Mouse (Mus musculus) lung, adult 2 months (tissue): ENCODE results near the gene Polr2c.

Experiments
- CTCF ChIP-seq: fragments of 200-500 bp; IDR thresholded peaks from 2 replicates; pipeline ENCODE4 v1.5.1; 2011; ENCODE audit warnings: mild to moderate bottlenecking, low read length, control low read depth; ENCODE audit not compliant: insufficient read depth
- POLR2A ChIP-seq: fragments of 200-500 bp; IDR thresholded peaks from 2 replicates; pipeline ENCODE4 v1.6.1; 2011; ENCODE audit warnings: low read depth, mild to moderate bottlenecking, control low read depth, low read length, borderline replicate concordance; ENCODE audit errors: extremely low read depth

GRCm38 (mm10) chr8:94914256-94914655 lies 57.0 kb downstream of the Polr2c start:
- TF ChIP-seq CTCF (no peak), POLR2A (no peak)
